In genomic region chr7:28490903-28491302, GRCm38 (mm10) we compare ENCODE assay signal across 10 mouse cellular contexts. TPM values are rescaled to one million over a fixed set of nuclear protein-coding genes. Genes with fewer than 3 reads are reported as not detected.
DNase-seq lines count a peak whose midpoint lies in the region; ATAC-seq and TF ChIP-seq lines count a peak whose summit lies in the region.
"Had no signal": no experiment of that assay in that cellular context is flagged by ENCODE, and none has a peak within 500 bp of the region (broad histone marks: within the 10 kb centered on the region; RNA-seq: fewer than 3 reads in every experiment).

No protein-coding gene starts in this region.

- no peak for TF ChIP-seq POLR2A in testis, adult 2 months (IDR thresholded peaks at IDR 0.05; ENCODE audit: control insufficient read depth, low read depth, low read length)

- intact Hi-C loops in heart, postnatal 25 days (cut with DNase I) = loop anchor here (2.0 kb wide), 1 partner anchor 110 kb away; no protein-coding TSS in a partner anchor
- intact Hi-C loops in gastrocnemius, postnatal 14 days (cut with DNase I; ENCODE audit: low total_unique reads) = loop anchor here (5.0 kb wide), 1 partner anchor 111 kb away; no protein-coding TSS in a partner anchor

- peaks cover 26% of the 10 kb centered on the region for H3K27me3 ChIP-seq in heart, embryonic 10.5 days (ENCODE audit: insufficient read depth, poor library complexity, severe bottlenecking)
- H3K27me3 ChIP-seq in testis, adult 2 months (ENCODE audit: control insufficient read depth, insufficient read depth, low read length) = no peaks in the 10 kb centered on the region
- H3K27me3 ChIP-seq in kidney, embryonic 16.5 days (ENCODE audit: insufficient read depth, low read length) = no peaks in the 10 kb centered on the region

- H3K4me1 ChIP-seq in heart, embryonic 10.5 days = peaks cover 15% of the 10 kb centered on the region
- H3K4me1 ChIP-seq in testis, adult 2 months (ENCODE audit: control insufficient read depth, insufficient read depth, low read length) = peaks cover 19% of the 10 kb centered on the region
- H3K4me1 ChIP-seq in kidney, embryonic 16.5 days (ENCODE audit: insufficient read depth, low read length) = peaks cover 11% of the 10 kb centered on the region

- H3K4me3 ChIP-seq in heart, embryonic 10.5 days = peak overlapping the region; percentile 24; the same call in 1 of the 2 replicates
- peak overlapping the region; percentile 85 for H3K4me3 ChIP-seq in testis, adult 2 months (ENCODE audit: control insufficient read depth, low read depth, low read length)
- H3K4me3 ChIP-seq in kidney, embryonic 16.5 days (ENCODE audit: low read length) = peak overlapping the region; percentile 11; the same call in 1 of the 2 replicates

- no peak overlapping the region for H3K27ac ChIP-seq in heart, embryonic 10.5 days
- no peak overlapping the region for H3K27ac ChIP-seq in testis, adult 2 months (ENCODE audit: control insufficient read depth, insufficient read depth, low read depth, low read length)
- no peak overlapping the region for H3K27ac ChIP-seq in kidney, embryonic 16.5 days (ENCODE audit: low read length)
- H3K27ac ChIP-seq: macrophage had no signal

- TF ChIP-seq CTCF in testis, adult 2 months (IDR thresholded peaks at IDR 0.05; ENCODE audit: control insufficient read depth, insufficient read depth, insufficient replicate concordance, low read depth, low read length) = no peak

- no peak for ATAC-seq in kidney, embryonic 16.5 days (ENCODE audit: low FRiP score, low TSS enrichment)

- H3K9ac ChIP-seq in kidney, embryonic 16.5 days (replicated peaks; ENCODE audit: low read length) = no peak overlapping the region

- no peaks in the 10 kb centered on the region for H3K36me3 ChIP-seq in heart, embryonic 10.5 days
- no peaks in the 10 kb centered on the region for H3K36me3 ChIP-seq in testis, adult 2 months (ENCODE audit: control insufficient read depth, insufficient read depth, low read length)
- no peaks in the 10 kb centered on the region for H3K36me3 ChIP-seq in kidney, embryonic 16.5 days (ENCODE audit: insufficient read depth, low read length)

- peak overlapping the region; percentile 41 for H3K4me2 ChIP-seq in kidney, embryonic 16.5 days (replicated peaks; ENCODE audit: low read depth, low read length)

- DNase-seq in heart, embryonic 10.5 days (ENCODE audit: low spot score) = no peak
- no peak for DNase-seq in heart, postnatal 25 days (ENCODE audit: low spot score)
- no peak for DNase-seq in testis, postnatal 14 days (ENCODE audit: low spot score)
- DNase-seq in thymus, postnatal 25 days = peak; percentile 9
- no peak for DNase-seq in gastrocnemius, postnatal 14 days
- no peak for DNase-seq in B cell, adult 2 months

- WGBS in heart, embryonic 10.5 days = 31% methylated on average over 14 of the region's 14 CpGs
- WGBS in kidney, embryonic 16.5 days = 30% methylated on average over 14 of the region's 14 CpGs

- H3K9me3 ChIP-seq in heart, embryonic 10.5 days = no peaks in the 10 kb centered on the region
- no peaks in the 10 kb centered on the region for H3K9me3 ChIP-seq in kidney, embryonic 16.5 days (ENCODE audit: low read length)

RNA-seq across cellular contexts. Expression of gene Ifnl2, which starts 19.4 kb away (rescaled TPM):
- polyA plus RNA-seq in heart, embryonic 10.5 days (2016; fragmentation: Nextera tagmentation; extraction: Ambion mirVana) = not detected in 2 replicates
- not detected for total RNA-seq in heart, postnatal 25 days (2021)
- not detected in 2 replicates for polyA plus RNA-seq in testis, adult 2 months (2012; rRNA removed)
- not detected in 2 replicates for polyA plus RNA-seq in kidney, embryonic 16.5 days (2015; fragmentation: Nextera tagmentation; extraction: Ambion mirVana)
- total RNA-seq in gastrocnemius, postnatal 14 days (2021) = not detected
- total RNA-seq: MEL had no signal
- polyA plus RNA-seq: macrophage had no signal

RNA-seq across cellular contexts. Expression of gene Ifnl3, which starts 31.7 kb away (rescaled TPM):
- not detected in 2 replicates for polyA plus RNA-seq in heart, embryonic 10.5 days (2016; fragmentation: Nextera tagmentation; extraction: Ambion mirVana)
- not detected for total RNA-seq in heart, postnatal 25 days (2021)
- not detected in 2 replicates for polyA plus RNA-seq in testis, adult 2 months (2012; rRNA removed)
- not detected in 2 replicates for polyA plus RNA-seq in kidney, embryonic 16.5 days (2015; fragmentation: Nextera tagmentation; extraction: Ambion mirVana)
- total RNA-seq in gastrocnemius, postnatal 14 days (2021) = not detected
- total RNA-seq: MEL had no signal
- polyA plus RNA-seq: macrophage had no signal

RNA-seq across cellular contexts. Expression of gene Lrfn1, which starts 39.1 kb away (rescaled TPM):
- polyA plus RNA-seq in heart, embryonic 10.5 days (2016; fragmentation: Nextera tagmentation; extraction: Ambion mirVana) = 1.5 and 1.9 TPM in 2 replicates
- under 1 TPM; 0.68 to 0.84 TPM for total RNA-seq in heart, postnatal 25 days (2021)
- polyA plus RNA-seq in testis, adult 2 months (2012; rRNA removed) = 1.1 TPM in 2 replicates
- polyA plus RNA-seq in kidney, embryonic 16.5 days (2015; fragmentation: Nextera tagmentation; extraction: Ambion mirVana) = 2.2 and 2.8 TPM in 2 replicates
- 1 to 10 TPM; 1.2 to 1.4 TPM for total RNA-seq in gastrocnemius, postnatal 14 days (2021)

RNA-seq across cellular contexts. Expression of gene Sycn, which starts 49.8 kb away (rescaled TPM):
- not detected in 2 replicates for polyA plus RNA-seq in heart, embryonic 10.5 days (2016; fragmentation: Nextera tagmentation; extraction: Ambion mirVana)
- total RNA-seq in heart, postnatal 25 days (2021) = not detected
- polyA plus RNA-seq in testis, adult 2 months (2012; rRNA removed) = 0.24 and 0.31 TPM in 2 replicates
- not detected in 2 replicates for polyA plus RNA-seq in kidney, embryonic 16.5 days (2015; fragmentation: Nextera tagmentation; extraction: Ambion mirVana)
- total RNA-seq in gastrocnemius, postnatal 14 days (2021) = not detected
- total RNA-seq: MEL had no signal
- polyA plus RNA-seq: macrophage had no signal

RNA-seq across cellular contexts. Expression of gene Gmfg, which starts 53.7 kb away (rescaled TPM):
- 7.5 and 8.7 TPM in 2 replicates for polyA plus RNA-seq in heart, embryonic 10.5 days (2016; fragmentation: Nextera tagmentation; extraction: Ambion mirVana)
- 1 to 10 TPM; 5.0 to 5.6 TPM for total RNA-seq in heart, postnatal 25 days (2021)
- 7.8 and 8.8 TPM in 2 replicates for polyA plus RNA-seq in testis, adult 2 months (2012; rRNA removed)
- polyA plus RNA-seq in kidney, embryonic 16.5 days (2015; fragmentation: Nextera tagmentation; extraction: Ambion mirVana) = 13.6 and 15.5 TPM in 2 replicates
- 1 to 10 TPM; 5.3 to 5.9 TPM for total RNA-seq in gastrocnemius, postnatal 14 days (2021)

Comparison
In these comparisons a context has a peak if more than half of its experiments do, and no peak if none do; other contexts are left out.
1. H3K4me3 ChIP-seq: peak in every context shown above with its lines; median percentile 85 in testis, adult 2 months; 24 in heart, embryonic 10.5 days; 11 in kidney, embryonic 16.5 days.